In the genomic region with DNA sequence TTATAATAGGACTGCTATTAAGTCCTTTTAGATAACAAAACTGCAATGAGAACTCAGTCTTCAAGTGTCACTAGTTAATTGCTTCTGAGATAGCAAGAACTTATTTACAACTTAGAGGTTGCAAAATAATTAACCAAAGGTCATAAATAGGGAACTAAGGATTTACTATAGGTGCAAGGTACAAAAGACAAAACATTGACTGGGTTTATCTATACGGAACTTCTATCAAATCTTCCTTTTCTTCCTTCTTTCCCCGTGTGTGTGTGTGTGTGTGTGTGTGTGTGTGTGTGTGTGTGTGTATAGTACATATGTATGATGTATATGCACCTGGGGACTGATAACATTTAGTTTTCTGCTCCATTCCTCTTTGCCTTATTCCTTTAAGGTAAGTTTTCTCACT, we compare ENCODE assay signal across 16 mouse cellular contexts.
"Had no signal": no experiment of that assay in that cellular context is flagged by ENCODE, and none has a peak within 500 bp of the region (broad histone marks: within the 10 kb centered on the region; RNA-seq: fewer than 3 reads in every experiment).

No protein-coding gene starts in this region.

- H3K4me2 ChIP-seq: neural tube, embryonic 13.5 days; neural tube, embryonic 15.5 days; stomach, embryonic 15.5 days had no signal

- H3K9me3 ChIP-seq: neural tube, embryonic 15.5 days; stomach, embryonic 15.5 days had no signal

- H3K4me3 ChIP-seq: neural tube, embryonic 13.5 days; neural tube, embryonic 15.5 days; stomach, embryonic 15.5 days had no signal

- DNase-seq: retina, postnatal 1 day; right cerebral cortex, adult 18-20 months; right cerebral cortex, postnatal 14 days; right cerebral cortex, postnatal 25 days; right cerebral cortex, postnatal 4 days; spleen, adult 18-20 months; thymus, adult 18-20 months; thymus, adult 2 months; thymus, postnatal 14 days; thymus, postnatal 25 days; thymus, postnatal 36 days; thymus, postnatal 4 days had no signal

- H3K27me3 ChIP-seq: neural tube, embryonic 13.5 days; neural tube, embryonic 15.5 days; stomach, embryonic 15.5 days had no signal

- H3K9ac ChIP-seq: neural tube, embryonic 13.5 days; neural tube, embryonic 15.5 days; stomach, embryonic 15.5 days had no signal

- H3K36me3 ChIP-seq: neural tube, embryonic 13.5 days; neural tube, embryonic 15.5 days; stomach, embryonic 15.5 days had no signal

- H3K4me1 ChIP-seq: neural tube, embryonic 13.5 days; neural tube, embryonic 15.5 days; stomach, embryonic 15.5 days had no signal

- H3K27ac ChIP-seq: neural tube, embryonic 13.5 days; neural tube, embryonic 15.5 days; stomach, embryonic 15.5 days; stomach, postnatal 0 days had no signal
